Mouse (Mus musculus): ENCODE measurements around the gene Serpinf2.
"Not testable (repeated sequence)": the region's sequence is repeated elsewhere in the genome, so short reads cannot be mapped to it uniquely, and the experiment has no call there.

Serpinf2 gene

DNA sequence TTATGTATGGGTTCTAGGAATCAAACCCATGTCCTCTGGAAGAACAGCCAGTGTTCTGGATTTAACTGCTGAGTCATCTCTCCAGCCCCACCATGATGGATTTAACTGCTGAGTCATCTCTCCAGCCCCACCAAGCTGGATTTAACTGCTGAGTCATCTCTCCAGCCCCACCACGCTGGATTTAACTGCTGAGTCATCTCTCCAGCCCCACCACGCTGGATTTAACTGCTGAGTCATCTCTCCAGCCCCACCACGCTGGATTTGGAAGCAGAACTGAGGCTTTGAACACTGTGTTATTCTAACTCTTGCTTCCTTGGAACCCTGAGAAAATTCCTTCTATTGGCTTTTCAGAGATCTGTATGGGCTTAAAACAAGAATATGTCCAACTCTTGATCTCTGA, 55.9 kb downstream of the Serpinf2 start:
- not testable (repeated sequence) for DNase-seq (ENCODE audit: low read depth)
